Mouse (Mus musculus) lung, adult 18-20 months (tissue): ENCODE data around the gene Plch2.

ENCODE experiments used
- DNase-seq, 2 experiments: peaks; one replicate each; pipeline ENCODE4 v3.0.0; 2022; ENCODE audit warnings: mixed read lengths in 2 of 2

The Plch2 gene

DNA sequence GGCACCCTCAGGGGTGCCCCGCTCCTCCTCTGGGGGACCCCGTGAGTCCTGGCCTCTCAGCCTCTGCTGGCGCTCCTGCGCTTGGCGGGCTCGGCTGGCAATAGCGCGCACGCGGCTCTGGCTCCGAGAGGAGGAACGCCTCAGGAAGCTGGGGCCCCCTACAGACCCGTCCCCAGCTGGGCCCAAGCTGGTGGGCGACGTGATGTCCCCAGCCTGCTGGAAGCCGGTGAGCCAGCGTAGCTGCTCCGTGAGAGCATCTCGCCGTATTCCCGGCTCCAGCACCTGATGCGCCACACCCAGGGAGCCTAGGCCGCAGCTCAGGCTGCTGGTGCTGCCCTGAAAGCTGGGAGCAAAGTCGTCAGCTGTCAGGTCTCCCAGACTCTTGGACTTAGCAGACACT lies 72.8 kb downstream of the Plch2 start:
- no peak for DNase-seq

DNA sequence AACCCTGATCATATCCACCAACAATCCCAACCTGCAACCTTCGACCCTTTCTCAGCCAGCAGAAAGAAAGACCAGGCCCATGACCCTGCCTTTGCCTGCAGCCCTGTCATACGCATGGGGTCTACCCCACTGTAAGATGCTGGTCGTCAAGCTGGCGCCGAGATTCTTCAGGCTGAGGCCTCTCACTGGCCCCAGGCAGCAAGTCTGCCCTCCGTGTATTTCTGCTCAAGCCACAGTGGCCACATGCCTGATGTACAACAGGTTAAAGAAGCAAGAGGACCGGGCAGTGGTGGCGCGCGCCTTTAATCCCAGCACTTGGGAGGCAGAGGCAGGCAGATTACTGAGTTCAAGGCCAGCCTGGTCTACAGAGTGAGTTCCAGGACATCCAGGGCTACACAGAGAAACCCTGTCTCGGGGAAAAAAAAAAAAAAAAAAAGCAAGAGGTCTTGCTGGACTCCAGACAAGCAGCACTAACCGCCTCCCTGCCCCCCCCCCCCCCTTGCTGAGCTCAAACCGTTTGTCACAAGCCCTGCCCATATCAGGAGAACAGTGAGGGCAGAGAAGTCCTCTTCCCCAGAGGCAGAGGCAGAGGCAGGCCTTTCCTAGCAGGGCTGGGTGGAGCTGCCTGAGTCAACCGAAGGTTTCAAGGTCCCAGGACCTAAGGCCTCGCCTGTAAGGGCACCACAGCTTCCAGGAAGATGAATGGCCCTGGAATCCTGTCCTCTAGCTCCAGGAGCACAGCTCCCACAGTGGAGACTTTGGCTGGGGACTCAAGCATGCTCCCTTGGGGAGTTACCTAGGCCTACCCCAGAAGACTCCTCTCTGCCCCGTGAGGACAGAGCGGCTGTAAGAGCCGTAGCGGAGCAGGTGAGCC lies 74.1 kb downstream of the Plch2 start:
- DNase-seq: no peak

DNA sequence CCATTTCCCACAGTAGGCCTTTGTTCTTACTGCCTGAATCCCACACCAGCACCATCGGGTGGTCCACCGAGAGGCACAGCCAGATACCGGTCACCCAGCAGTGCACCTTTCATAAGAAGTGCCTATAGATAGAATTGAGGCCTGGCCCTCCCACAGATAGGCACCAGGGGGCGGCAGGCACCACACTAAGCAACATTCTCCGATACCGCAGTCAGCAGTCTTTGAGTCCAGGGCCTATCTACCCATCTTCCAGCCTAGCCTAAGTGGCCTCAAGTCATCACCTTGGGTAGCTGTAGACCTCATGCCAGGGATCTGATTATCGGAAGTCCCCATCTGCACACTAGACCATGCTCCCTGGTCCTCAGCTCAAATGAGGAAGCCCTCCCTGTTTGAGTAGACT lies 75.1 kb downstream of the Plch2 start:
- DNase-seq: peak; percentile 39 to 42

DNA sequence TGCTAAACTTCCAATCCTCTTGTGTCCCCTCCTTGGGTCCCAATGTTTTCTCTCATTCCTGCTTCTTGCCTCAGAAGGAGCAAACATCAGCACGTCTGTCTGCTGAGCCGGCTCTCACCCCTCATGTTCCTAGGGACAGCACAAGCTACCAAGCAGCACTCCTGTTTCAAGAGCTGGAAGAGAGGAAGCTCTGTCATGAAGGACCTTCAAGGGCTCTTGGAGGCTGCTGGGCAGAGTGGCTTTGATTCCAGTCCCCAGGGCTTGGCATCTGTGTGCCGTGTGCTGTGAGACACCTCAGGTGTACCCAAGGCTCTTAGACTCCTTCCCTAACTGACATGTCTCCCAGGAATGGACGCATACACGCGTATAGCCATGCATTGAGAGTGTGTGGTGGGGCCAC lies 75.5 kb downstream of the Plch2 start:
- DNase-seq: peak; percentile 50 to 71

DNA sequence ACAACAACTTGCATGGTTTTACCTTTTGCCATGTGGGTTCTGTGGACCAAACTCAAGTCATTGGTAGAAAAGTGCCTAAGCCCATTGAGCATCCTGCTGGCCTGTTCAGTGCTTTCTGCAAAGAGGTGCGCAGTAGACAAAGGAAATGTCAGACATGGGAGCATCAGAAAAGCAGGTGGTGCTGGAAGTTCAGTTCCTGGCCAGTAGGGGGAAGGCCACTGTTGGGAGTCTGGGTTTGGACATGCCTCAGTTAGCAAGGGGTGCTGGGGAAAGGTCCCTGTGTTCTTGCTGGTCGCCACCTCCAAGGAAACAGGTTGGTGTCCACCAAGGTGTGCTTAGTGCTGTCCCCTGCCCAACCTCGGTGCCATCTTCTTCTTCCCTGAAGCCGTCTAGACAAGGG lies 76.5 kb downstream of the Plch2 start:
- DNase-seq: no peak

DNA sequence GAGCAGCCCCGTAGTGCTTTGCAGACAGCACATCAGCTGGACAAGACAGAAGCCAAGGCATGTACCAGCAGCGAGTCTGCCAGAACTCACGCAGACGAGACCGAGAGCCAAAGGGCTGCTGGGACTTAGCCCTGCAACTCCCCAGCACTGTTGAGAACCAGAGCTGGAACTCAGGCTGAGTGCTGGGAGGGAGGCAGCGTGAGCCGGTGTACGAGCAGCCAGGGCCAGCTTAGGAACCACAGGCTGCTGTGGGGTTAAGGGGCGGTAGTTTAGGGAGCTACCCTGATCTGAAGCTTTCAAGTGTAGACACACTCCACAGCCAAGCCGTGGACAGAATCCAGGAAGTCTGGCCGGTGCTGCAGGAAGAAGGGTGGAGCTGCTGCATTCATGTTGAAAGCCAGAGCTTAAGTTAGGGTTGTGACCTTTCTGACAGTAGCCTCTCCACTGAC lies 82.4 kb downstream of the Plch2 start:
- DNase-seq: no peak

DNA sequence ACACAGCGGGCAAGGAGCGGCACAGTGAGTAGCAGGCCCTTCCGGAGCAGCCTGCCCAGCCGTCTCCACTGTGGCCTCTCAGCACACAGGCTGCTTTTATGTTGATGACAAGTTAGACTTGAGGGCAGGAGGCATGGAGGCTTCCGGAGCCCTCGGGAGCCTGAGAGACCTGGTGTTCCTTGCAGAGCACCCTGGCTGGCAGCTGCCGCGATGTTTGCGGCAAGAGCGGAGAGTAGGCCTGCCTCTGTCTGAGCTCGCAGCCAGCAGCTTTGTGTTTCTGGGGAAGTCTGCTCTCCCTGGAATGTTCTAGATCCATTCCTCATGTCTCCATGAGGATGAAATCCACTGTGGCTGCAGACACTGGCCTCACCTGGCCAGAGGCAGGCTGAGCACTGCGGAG lies 84.0 kb downstream of the Plch2 start:
- no peak for DNase-seq

DNA sequence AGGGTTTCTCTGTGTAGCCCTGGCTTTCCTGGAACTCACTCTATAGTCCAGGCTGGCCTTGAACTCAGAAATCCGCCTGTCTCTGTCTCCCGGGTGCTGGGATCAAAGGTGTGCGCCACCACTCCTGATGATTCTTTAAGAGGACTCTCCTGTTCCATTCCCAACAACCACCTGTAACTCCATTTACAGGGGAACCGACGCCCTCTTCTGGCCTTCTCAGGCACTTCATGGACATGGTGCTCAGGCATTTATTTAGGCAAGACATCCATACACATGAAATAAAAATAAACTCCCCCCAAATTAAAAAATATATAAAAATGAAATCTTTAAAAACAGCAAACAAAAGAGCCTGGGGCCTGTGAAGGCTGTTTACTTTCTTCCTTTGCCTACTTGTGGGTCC lies 89.4 kb downstream of the Plch2 start:
- peak; percentile 46 to 57 for DNase-seq

DNA sequence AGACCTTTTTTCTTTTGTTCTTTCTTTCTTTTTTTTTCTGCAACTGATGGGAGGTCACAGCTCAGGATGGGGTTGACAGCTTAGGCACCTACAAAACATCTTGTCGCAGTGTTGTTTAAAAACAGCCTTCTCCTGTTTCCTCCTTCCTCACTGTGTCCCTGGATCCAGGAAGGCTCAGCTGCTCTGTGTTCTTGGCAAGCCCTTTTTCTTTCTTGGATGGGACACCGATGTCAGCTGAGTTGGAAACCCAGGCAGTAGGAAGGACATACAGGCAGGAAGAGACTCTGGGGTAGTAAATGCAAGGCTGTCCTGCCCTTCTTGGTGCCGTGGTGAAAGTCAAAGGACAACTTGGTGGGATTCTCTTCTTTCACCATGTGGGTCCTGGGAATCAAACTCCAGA lies 90.7 kb downstream of the Plch2 start:
- no peak for DNase-seq

DNA sequence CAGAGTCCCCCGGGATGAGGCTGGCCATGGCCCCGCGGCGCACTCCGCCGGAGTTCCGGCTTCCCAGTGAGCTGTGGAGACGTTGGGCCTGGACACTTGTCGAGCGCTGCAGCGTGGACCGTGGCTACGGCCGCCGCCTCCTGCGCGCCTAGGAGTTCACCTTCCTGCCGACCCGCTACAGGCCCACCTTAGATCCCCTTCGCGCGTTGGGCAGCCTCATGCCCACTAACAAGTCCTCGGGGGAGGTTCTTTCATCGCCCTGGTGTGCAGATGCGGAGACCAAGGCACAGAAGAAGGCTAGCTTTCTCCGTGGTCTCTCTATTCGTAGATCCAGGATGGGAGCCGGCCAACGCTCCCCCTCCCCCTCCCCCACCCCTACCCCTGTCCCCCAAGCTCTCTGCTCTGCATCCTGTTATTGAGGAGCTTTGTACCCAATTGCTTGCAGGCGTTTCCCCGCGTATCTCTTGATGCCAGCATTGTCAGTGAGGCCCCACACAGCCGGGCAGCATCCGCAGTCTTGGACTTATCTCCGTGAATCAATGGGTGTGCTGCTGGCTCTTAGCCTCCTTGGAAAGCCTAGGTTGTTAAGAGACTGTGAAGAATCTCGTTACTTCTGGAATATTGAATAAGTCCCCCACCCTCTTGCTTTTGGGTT lies 91.9 kb downstream of the Plch2 start:
- DNase-seq: no peak

DNA sequence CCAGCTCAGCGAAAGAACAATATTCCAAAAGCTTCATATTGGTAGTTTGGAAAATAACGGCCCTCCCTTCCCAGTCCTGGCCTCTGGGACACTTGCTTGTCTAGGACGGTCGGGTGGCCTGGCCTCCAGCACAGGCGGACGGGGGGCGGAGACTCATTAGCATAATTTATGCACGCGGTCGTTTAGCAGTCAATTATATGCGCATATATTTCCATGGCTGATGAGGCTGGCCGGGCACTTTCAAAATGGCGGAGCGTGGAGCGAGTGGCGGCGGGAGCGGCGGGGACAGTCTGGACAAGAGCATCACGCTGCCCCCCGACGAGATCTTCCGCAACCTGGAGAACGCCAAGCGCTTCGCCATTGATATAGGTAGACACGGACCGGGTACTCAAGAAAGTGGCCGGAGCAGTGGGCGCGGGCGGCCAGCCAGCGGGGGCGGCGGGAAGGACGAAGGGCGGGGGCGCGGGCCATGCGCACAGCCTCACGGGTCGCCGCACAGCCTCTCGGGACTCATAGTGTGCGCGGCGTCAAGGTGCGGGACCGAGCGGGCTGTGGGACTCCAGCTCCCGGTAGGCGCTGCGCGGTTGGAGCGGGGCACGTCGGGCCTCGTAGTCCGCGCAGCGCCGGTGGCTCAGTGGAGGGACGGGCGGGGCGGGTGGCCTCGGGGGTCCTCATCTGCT lies 92.5 kb downstream of the Plch2 start, which contains the start of gene Pank4:
Pank4 (plus strand) TSS at position 223 of the 680 bp plus-strand sequence.
- peak; percentile 93 to 95 for DNase-seq

DNA sequence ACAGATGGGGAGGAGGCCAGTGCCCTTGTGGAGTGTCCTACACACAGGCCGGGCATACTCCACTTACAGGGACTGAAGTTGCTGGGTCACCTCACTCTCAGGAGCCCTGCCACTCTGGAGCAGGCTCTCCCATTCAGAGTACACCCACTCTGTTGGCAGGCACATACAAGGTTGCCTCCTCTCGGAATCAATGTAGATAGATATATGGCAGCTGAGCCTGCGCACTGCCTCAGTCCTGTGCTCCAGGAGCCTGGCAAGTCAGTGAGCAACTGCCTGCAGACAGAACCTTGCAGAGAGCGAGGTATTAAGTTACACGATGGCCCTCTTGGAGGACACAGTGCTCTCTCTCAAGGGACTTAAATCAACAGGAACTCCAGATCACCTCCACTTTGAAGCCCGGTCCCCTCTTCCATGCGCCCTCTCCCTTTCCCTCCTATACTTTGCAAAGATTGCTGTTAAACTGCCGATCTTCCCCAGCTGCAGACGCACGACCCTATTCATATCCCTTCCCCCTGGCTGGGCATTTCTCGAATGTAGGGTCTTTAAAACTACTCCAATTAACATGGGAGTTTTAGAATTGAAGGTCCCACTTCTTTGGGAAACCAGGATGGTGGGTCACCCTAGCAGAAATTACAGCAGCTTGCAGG lies 93.3 kb downstream of the Plch2 start:
- DNase-seq: no peak

DNA sequence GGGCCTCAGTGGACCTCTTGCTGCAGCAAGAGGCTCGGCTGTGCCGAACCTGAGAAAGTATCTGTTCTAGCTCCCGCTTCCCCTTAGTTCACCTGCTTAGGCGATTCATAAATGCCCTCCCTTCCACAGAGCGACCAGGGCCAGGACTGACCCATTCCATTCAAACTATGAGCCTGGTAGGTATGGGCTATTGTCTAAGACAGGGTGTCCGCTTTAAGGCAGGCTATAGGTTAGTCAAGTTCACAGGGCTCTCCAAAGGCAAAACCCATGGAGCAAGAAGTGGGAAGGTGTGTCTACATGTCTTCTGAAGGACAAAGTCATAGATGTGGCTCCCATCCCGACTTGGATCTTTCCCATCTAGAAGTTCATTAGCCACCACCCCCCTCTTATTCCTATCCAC lies 93.9 kb downstream of the Plch2 start:
- DNase-seq: no peak

DNA sequence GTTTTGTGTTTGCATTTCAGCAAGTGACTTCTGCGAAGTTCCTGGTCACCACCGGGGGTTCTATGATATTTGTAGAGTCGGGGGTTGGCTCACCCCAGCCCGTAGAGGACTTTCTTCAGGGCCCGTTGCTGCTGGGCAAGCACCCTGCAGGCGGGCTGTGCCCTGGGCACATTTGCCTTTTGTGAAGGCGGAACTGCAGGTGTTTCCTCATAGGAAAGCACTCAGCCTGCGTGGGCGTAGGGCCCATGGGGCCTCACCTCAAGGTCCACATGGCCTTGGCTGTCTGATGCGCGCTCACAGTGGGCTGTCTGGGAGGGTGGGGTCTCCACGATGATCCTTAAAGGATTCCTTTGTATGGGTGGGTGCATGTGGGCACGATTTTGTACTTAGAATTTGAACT lies 94.7 kb downstream of the Plch2 start:
- DNase-seq: peak in 1 of 2 experiments; percentile 60

DNA sequence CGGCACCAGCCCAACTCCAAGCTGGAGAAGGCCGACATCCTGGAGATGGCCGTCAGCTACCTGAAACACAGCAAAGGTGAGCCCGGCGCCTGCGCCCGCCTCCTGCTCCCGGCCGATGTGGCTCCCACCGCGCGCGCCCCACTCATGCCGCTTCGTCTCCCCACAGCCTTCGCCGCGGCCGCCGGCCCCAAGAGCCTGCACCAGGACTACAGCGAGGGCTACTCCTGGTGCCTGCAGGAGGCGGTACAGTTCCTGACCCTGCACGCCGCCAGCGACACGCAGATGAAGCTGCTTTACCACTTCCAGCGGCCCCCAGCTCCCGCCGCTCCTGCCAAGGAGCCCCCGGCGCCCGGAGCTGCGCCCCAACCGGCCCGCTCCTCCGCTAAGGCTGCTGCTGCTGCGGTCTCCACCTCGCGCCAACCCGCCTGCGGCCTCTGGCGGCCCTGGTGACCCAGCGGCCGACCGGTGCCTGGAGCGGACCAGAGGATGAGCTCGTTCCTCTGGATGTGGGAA lies 95.3 kb downstream of the Plch2 start:
- no peak for DNase-seq

DNA sequence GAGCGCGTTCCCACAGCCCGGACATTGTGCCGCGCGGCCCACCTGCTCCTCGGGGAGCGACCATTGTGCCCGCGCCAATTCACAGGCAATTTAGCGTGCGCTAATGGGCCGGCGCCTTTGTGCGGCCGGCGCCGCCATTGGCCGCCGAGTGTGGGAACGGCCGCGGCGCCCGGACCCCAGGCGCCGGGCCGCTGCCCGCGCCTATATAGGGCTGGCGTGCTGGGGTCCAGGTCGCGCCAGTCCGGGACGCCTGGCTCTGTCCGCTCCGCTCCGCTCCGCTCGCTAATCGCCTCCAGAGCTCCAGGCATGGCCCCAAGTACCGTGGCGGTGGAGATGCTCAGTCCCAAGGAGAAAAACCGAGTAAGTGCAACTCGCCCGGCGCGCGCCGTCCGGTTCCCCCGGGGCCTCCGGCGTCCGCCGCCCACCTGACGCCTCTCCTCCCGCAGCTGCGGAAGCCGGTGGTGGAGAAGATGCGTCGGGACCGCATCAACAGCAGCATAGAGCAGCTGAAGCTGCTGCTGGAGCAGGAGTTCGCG lies 95.8 kb downstream of the Plch2 start, which contains the start of gene Hes5:
Hes5 (plus strand) TSS at position 234 of the 536 bp plus-strand sequence.
- no peak for DNase-seq

DNA sequence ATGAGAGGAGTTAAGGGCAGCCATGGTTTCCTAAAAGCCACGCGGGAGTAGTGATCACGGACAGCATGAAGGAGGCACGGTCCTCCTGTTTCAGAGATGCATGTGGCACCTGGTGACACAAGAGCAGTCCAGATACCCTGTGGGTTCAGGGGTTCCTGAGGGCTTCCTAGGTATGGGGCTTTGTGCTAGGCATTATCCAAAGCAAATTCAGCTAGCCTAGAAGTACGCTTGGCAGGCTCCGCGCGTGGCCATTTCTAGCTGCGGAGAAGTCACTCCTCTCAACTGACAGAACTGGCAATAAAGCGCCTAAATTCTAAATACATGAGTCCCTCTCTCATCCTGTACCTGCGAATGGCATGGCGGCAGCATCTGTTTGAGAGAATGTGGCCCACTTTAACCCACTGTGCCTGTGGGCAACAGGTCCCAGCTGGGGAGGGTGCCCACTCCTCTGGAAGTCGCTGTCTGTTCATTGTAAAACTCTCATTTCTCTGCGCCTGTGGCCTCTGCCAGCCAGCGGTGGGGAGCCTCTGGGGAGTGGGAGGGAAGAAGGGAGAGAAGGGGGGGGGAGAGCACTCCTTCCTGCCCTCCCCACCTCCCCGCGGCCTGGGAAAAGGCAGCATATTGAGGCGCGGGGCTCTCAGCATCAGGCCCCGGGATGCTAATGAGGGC lies 96.4 kb downstream of the Plch2 start:
- no peak for DNase-seq

DNA sequence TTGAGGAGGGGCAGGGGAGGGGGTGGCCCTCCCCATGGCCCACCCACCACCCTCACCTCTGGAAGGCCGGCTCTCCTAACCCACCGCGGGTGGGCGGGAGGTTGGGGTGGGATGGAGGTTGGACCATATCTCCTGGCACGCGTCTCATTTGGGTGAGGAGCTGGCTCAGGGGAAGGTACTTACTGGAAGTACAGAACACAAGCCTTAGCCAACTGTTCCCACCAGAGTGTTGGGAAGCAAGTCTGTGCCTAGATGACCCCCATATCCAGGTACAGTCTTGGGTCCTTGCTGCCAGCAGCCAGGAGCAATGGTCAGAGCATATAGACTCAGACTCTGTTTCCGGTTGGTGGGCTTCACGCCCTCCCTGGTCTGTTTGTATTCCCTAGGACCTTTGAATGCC lies 98.0 kb downstream of the Plch2 start:
- DNase-seq: no peak

DNA sequence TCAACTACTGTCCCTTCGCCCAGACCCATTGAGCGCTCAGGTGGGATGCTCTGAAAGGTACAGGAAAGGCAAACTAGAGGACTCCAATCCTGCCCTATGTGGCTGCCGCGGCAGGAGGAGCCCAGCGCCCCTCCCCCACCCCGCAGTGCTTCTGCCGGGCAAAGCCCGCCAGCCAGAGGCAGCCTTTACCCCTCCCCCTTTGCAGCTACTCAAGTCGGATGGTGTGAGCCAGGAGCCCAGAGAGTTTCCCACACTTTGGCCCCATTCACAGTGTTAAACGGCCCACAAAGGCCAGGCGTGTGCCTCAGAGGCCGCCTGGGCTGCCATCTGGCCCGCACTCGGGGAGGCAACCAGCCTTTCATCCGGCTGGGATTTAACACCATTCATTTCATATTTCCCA lies 98.4 kb downstream of the Plch2 start:
- no peak for DNase-seq

DNA sequence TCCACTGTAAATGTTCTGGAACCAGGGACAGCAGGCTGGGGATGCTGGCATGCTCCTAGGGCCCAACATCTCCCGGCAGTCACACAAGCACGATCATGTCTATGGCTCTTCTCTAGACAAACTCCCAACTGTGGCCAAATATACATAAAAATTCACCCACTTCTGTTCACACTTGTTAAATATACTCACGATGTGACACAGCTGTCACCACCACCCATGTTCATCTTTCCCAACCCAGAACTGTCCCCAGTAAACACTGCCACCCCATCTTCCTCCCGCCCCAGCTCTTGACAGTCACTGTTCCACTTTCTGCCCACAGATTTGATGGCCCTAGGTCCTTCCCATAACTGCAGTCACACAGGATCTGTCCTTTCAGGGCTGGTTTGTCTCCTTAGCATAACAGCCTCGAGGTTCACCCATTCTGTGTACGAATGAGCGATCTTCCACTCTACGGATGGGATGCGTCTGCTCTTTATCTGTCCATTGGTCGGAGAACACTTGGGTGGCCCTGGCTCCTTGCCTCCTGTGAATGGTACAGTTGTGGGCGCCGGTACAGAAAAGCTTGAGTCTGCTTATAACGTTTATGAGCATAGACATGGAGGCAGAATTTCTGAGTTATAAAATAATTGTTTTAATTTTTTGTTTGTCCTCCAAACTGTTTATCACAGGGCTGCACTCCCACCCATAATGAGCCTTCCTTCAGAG lies 99.1 kb downstream of the Plch2 start:
- no peak for DNase-seq

DNA sequence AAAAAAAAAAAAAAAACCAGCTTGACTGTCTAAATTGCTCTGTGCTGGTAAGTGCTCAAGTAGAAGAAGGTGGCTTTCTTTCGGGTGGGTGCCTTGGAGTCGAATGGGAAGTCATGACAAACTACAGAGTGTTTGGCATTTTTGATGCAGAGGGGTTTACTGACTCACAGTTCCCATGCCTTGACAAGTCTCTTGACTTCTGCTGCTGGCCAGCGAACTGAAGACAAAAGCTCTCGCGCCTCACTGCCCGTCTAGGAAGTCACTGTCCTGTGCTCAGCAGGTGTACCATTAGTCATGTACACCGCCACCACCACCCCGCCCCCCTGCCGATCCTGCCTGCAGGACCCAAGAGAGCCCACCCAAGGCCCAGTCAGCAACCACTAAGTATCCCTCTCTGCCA lies 100.0 kb downstream of the Plch2 start:
- DNase-seq: no peak
